Mouse (Mus musculus) cortical plate, adult 2 months (tissue): ENCODE data around the gene Ppp1r26.

Experiments
- CTCF ChIP-seq: fragments of 200-500 bp; IDR thresholded peaks from 2 replicates; pipeline ENCODE4 v1.5.1; 2011; ENCODE audit warnings: mild to moderate bottlenecking, control low read depth, low read length; ENCODE audit not compliant: insufficient read depth; ENCODE audit errors: extremely low read depth
- POLR2A ChIP-seq: fragments of 200-500 bp; IDR thresholded peaks from 2 replicates; pipeline ENCODE4 v1.6.1; 2011; ENCODE audit warnings: mild to moderate bottlenecking, low read length, control low read depth; ENCODE audit not compliant: insufficient read depth; ENCODE audit errors: extremely low read depth

- TF ChIP-seq CTCF: no peak
- no peak for TF ChIP-seq POLR2A
Observed at GRCm38 (mm10) chr2:28430846-28431245, 15.8 kb upstream of the Ppp1r26 start.
